12 mouse cellular contexts compared by ENCODE assay signal in the genomic region with DNA sequence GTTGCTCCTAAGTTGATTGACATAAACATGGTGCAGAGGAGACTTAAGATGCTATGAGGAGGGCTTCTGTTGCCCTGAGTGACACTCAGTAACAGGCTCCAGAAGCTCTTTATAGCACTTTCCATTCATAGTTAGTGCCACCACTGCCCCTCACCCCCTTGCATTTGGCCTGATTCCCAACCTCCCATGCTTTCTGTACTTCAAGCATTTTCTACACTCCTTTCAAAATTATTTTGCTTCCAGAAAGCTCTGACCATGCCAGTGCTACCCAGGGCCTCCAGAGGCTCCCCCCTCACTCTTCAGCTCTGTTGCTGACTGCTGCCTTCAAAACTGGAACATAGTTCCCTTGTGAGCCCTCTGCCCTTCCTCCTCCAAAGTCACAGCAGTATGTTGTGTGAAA.
DNase-seq lines count a peak whose midpoint lies in the region; ATAC-seq and TF ChIP-seq lines count a peak whose summit lies in the region.
"Had no signal": no experiment of that assay in that cellular context is flagged by ENCODE, and none has a peak within 500 bp of the region (broad histone marks: within the 10 kb centered on the region; RNA-seq: fewer than 3 reads in every experiment).

No protein-coding gene starts in this region.

- H3K4me2 ChIP-seq in heart, embryonic 13.5 days = no peak overlapping the region
- no peak overlapping the region for H3K4me2 ChIP-seq in hindbrain, postnatal 0 days (ENCODE audit: low read depth, low read length)
- H3K4me2 ChIP-seq in intestine, embryonic 15.5 days (replicated peaks) = no peak overlapping the region

- ATAC-seq in heart, embryonic 13.5 days (ENCODE audit: extremely low read depth, insufficient number of reproducible peaks, low FRiP score, low TSS enrichment) = no peak
- peak; percentile 93 for ATAC-seq in hindbrain, postnatal 0 days
- no peak for ATAC-seq in intestine, embryonic 15.5 days

- peaks cover 7% of the 10 kb centered on the region for H3K4me1 ChIP-seq in heart, embryonic 13.5 days
- no peaks in the 10 kb centered on the region for H3K4me1 ChIP-seq in hindbrain, postnatal 0 days (ENCODE audit: insufficient read depth, low read length)
- H3K4me1 ChIP-seq in intestine, embryonic 15.5 days (replicated peaks) = no peaks in the 10 kb centered on the region

- no peak overlapping the region for H3K9ac ChIP-seq in heart, embryonic 13.5 days
- H3K9ac ChIP-seq in hindbrain, postnatal 0 days (replicated peaks; ENCODE audit: low read length) = no peak overlapping the region
- H3K9ac ChIP-seq in intestine, embryonic 15.5 days = no peak overlapping the region

- no peaks in the 10 kb centered on the region for H3K27me3 ChIP-seq in heart, embryonic 13.5 days (replicated peaks)
- no peaks in the 10 kb centered on the region for H3K27me3 ChIP-seq in hindbrain, postnatal 0 days (ENCODE audit: insufficient read depth, low read length)
- no peaks in the 10 kb centered on the region for H3K27me3 ChIP-seq in intestine, embryonic 15.5 days (replicated peaks)

- H3K27ac ChIP-seq in heart, embryonic 13.5 days (replicated peaks) = 0 out of 2 replicates have a peak overlapping the region, but pooled peaks have one; percentile 9
- no peak overlapping the region for H3K27ac ChIP-seq in hindbrain, postnatal 0 days
- no peak overlapping the region for H3K27ac ChIP-seq in intestine, embryonic 15.5 days
- H3K27ac ChIP-seq: macrophage had no signal

- DNase-seq in heart, adult 9 months (ENCODE audit: low spot score in 2 of 2) = no peak
- DNase-seq in right cerebral cortex, postnatal 4 days = peak; percentile 12
- DNase-seq in right cerebral cortex, adult 18-20 months = no peak
- peak; percentile 68 for DNase-seq in hindbrain, postnatal 0 days (ENCODE audit: low spot score)
- no peak for DNase-seq in Muller cell, postnatal 12 days (ENCODE audit: inconsistent ontology term)
- DNase-seq: gastrocnemius, postnatal 10 days; heart, postnatal 36 days; kidney, postnatal 36 days; liver had no signal

- no peaks in the 10 kb centered on the region for H3K9me3 ChIP-seq in heart, embryonic 13.5 days
- no peaks in the 10 kb centered on the region for H3K9me3 ChIP-seq in hindbrain, postnatal 0 days (ENCODE audit: low read length)
- no peaks in the 10 kb centered on the region for H3K9me3 ChIP-seq in intestine, embryonic 15.5 days

- no peak for TF ChIP-seq CTCF in hindbrain, postnatal 0 days (IDR thresholded peaks at IDR 0.05; ENCODE audit: low read depth)

- H3K4me3 ChIP-seq in heart, embryonic 13.5 days = no peak overlapping the region
- no peak overlapping the region for H3K4me3 ChIP-seq in hindbrain, postnatal 0 days (ENCODE audit: low read length)
- no peak overlapping the region for H3K4me3 ChIP-seq in intestine, embryonic 15.5 days (replicated peaks)

- H3K36me3 ChIP-seq in heart, embryonic 13.5 days = no peaks in the 10 kb centered on the region
- no peaks in the 10 kb centered on the region for H3K36me3 ChIP-seq in hindbrain, postnatal 0 days (ENCODE audit: insufficient read depth, low read length)
- no peaks in the 10 kb centered on the region for H3K36me3 ChIP-seq in intestine, embryonic 15.5 days

Comparison
In these comparisons a context has a peak if more than half of its experiments do, and no peak if none do; other contexts are left out.
1. DNase-seq: peak in right cerebral cortex, postnatal 4 days (single experiment) and hindbrain, postnatal 0 days (single experiment); none in heart, adult 9 months (0 of 2), right cerebral cortex, adult 18-20 months (single experiment) and Muller cell, postnatal 12 days (single experiment).